Mouse (Mus musculus): ENCODE measurements around the gene Cyp4a10. TPM values are rescaled to one million over a fixed set of nuclear protein-coding genes. Genes with fewer than 3 reads are reported as not detected.
A peak's percentile ranks its signal among the peaks of the same experiment; 100 is the strongest.
"Not testable (repeated sequence)": the region's sequence is repeated elsewhere in the genome, so short reads cannot be mapped to it uniquely, and the experiment has no call there.

Gene Cyp4a10
- polyA plus RNA-seq (2014; fragmentation: Nextera tagmentation; extraction: Ambion mirVana) = not detected in 2 replicates

DNA sequence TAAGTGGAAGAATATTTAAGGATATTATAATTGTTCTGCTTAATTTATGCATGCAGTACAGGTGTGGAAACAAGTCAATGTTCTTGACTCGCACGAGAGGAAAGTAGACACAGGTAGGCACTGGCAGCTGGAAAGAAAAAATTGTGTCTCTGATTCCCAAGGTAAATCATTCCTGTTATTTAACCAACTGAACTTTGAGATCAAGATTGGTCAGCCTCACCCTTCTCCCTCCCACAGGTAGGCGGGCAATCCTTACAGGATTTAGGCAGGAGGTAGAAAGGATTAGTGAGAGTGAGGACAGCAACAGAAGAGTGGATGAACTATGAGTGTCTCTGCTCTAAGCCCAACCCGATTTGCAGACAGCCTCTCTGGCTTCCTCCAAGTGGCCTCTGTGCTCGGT, at the start of gene Cyp4a10:
TSS of gene Cyp4a10 (plus strand) at position 265 of the 400 bp plus-strand sequence.
- ATAC-seq (ENCODE audit: insufficient number of reproducible peaks, insufficient read depth, low FRiP score, low read depth) = not testable (repeated sequence)

DNA sequence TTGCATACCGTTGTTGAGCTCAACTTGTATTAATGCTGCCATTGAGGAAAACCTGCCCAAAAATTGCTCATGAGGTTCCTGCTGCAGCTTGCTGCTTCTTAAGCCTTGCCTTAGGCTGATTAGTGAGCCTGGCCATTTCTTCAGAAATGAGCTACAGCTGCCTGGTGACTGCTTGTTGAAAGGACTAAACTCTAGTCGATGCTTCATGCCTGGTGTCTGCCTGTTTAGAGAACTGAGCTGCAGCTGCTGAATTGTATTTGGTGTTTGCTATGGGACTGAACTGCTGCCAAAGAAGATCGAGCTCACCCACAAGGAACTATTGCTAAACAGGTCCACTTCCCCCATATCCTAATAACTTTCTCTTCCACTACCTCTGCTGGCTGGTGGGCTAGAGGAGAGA, 44.5 kb upstream of the Cyp4a10 start:
- not testable (repeated sequence) for H3K4me3 ChIP-seq (ENCODE audit: low read depth, low read length); ATAC-seq (ENCODE audit: insufficient number of reproducible peaks, insufficient read depth, low FRiP score, low read depth)

More for the DNA sequence above, at the start of gene Cyp4a10:
- H3K27me3 ChIP-seq (ENCODE audit: control insufficient read depth, insufficient read depth, low read length); H3K4me1 ChIP-seq (ENCODE audit: control insufficient read depth, insufficient read depth, low read length); H3K4me3 ChIP-seq (ENCODE audit: low read depth, low read length); H3K9ac ChIP-seq (replicated peaks; ENCODE audit: low read depth, low read length); H3K36me3 ChIP-seq (ENCODE audit: control insufficient read depth, insufficient read depth, low read length); H3K4me2 ChIP-seq (replicated peaks; ENCODE audit: low read depth, low read length); H3K9me3 ChIP-seq (ENCODE audit: control insufficient read depth, low read depth, low read length); H3K27ac ChIP-seq (ENCODE audit: low read length): not testable (repeated sequence)
- 80% methylated on average over 5 of the region's 5 CpGs for WGBS

DNA sequence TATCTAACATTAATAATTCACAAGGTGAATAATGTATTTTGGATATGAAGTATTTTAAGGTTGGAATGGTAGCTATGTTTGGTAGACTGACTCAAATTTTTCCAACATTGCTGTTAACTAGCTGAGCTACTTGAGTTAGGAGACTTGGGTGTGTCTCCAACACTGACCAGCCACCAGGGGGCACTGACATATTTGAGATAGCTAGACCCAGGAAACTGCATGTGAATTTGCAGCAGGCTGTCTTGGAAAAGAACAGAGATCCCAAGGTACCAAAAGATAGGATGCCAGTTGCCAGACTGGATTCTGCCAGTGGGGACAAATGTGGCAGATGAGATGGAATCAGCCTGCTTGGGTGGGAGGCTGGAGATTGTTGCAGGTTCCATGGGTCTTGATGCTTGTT, 42.0 kb upstream of the Cyp4a10 start:
- H3K27me3 ChIP-seq (ENCODE audit: control insufficient read depth, insufficient read depth, low read length); H3K27ac ChIP-seq (ENCODE audit: low read length); H3K4me3 ChIP-seq (ENCODE audit: low read depth, low read length); H3K9ac ChIP-seq (replicated peaks; ENCODE audit: low read depth, low read length); H3K36me3 ChIP-seq (ENCODE audit: control insufficient read depth, insufficient read depth, low read length); H3K4me1 ChIP-seq (ENCODE audit: control insufficient read depth, insufficient read depth, low read length); H3K9me3 ChIP-seq (ENCODE audit: control insufficient read depth, low read depth, low read length); H3K4me2 ChIP-seq (replicated peaks; ENCODE audit: low read depth, low read length): not testable (repeated sequence)
- 0 out of 2 replicates have a peak, but pooled peaks have one; percentile 33 for ATAC-seq (ENCODE audit: insufficient number of reproducible peaks, insufficient read depth, low FRiP score, low read depth)

More for the DNA sequence above, 44.5 kb upstream of the Cyp4a10 start:
- not testable (repeated sequence) for H3K27ac ChIP-seq (ENCODE audit: low read length); H3K9ac ChIP-seq (replicated peaks; ENCODE audit: low read depth, low read length); H3K27me3 ChIP-seq (ENCODE audit: control insufficient read depth, insufficient read depth, low read length); H3K9me3 ChIP-seq (ENCODE audit: control insufficient read depth, low read depth, low read length); H3K4me2 ChIP-seq (replicated peaks; ENCODE audit: low read depth, low read length); H3K36me3 ChIP-seq (ENCODE audit: control insufficient read depth, insufficient read depth, low read length); H3K4me1 ChIP-seq (ENCODE audit: control insufficient read depth, insufficient read depth, low read length)
- whole genome bisulfite sequencing = 82% methylated on average over 3 of the region's 3 CpGs

DNA sequence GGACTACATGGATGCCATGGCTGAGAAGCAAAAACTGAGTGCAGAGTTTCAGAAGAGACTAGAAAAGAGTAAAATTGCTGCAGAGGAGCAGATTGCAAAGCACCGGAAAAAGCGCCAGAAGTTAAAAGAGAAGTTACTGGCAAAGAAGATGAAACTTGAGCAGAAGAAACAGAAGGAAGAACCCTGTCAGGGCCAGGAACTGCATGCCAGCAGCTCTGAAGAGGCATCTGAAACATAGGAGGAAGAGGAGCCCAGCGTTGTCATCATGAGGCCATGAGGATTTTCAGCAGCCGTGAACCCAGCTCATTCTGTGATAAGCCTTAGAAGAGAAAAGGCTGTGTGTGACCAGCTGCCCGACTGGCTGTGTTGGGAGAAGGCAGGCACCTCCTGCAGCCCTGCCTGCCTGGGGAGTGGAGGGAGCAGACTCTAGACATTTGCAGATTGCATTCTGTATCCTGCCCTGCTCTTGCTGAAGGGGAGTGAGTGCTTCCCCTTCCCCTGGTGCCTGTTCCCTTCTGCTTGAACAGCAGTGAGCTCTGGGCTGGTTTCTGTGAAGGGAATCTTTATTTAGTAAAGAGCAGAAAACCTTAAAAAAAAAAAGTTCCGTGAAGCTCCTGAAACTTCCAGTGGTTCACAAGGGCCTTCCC, 36.9 kb upstream of the Cyp4a10 start:
- Histone ChIP-seq H3K9me3 (ENCODE audit: control insufficient read depth, low read depth, low read length) (no peaks in the 10 kb centered on the region), H3K4me2 (replicated peaks; ENCODE audit: low read depth, low read length) (no peak overlapping the region), H3K4me1 (ENCODE audit: control insufficient read depth, insufficient read depth, low read length) (no peaks in the 10 kb centered on the region), H3K27ac (ENCODE audit: low read length) (no peak overlapping the region), H3K4me3 (ENCODE audit: low read depth, low read length) (no peak overlapping the region), H3K36me3 (ENCODE audit: control insufficient read depth, insufficient read depth, low read length) (no peaks in the 10 kb centered on the region), H3K9ac (replicated peaks; ENCODE audit: low read depth, low read length) (no peak overlapping the region), H3K27me3 (ENCODE audit: control insufficient read depth, insufficient read depth, low read length) (no peaks in the 10 kb centered on the region)
- 72% methylated on average over 6 of the region's 6 CpGs for WGBS
- ATAC-seq (ENCODE audit: insufficient number of reproducible peaks, insufficient read depth, low FRiP score, low read depth) = no peak

DNA sequence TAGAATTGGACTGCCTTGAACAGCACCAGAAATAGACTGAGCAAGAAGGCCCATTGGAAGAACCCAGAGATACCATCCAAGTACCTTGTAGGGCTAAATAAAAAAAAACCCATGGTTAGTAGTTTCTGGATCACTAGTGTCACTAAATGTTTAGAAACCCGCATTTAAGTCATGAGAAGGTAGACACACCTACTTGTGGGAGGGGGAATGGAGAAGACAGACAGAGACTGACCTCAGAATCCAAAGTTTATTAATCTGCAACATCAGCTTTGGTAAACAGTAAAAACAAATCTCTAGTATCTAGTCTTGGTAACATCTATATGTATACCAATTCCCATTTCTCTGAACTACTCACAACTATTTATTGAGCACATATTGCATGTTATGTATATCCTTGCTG, 22.1 kb upstream of the Cyp4a10 start, which contains the start of gene Cyp4a14:
TSS of gene Cyp4a14 (minus strand) at position 142 of the 400 bp plus-strand sequence.
- Histone ChIP-seq H3K9me3 (ENCODE audit: control insufficient read depth, low read depth, low read length) (no peaks in the 10 kb centered on the region), H3K27me3 (ENCODE audit: control insufficient read depth, insufficient read depth, low read length) (no peaks in the 10 kb centered on the region), H3K4me1 (ENCODE audit: control insufficient read depth, insufficient read depth, low read length) (no peaks in the 10 kb centered on the region), H3K4me2 (replicated peaks; ENCODE audit: low read depth, low read length) (no peak within 1 kb of the TSS), H3K36me3 (ENCODE audit: control insufficient read depth, insufficient read depth, low read length) (no peaks in the 10 kb centered on the region), H3K4me3 (ENCODE audit: low read depth, low read length) (no peak within 1 kb of the TSS), H3K27ac (ENCODE audit: low read length) (no peak within 1 kb of the TSS), H3K9ac (replicated peaks; ENCODE audit: low read depth, low read length) (no peak within 1 kb of the TSS)
- ATAC-seq (ENCODE audit: insufficient number of reproducible peaks, insufficient read depth, low FRiP score, low read depth) = no peak
- WGBS = 84% methylated on average over 1 of the region's 1 CpGs

- 69% methylated on average over 3 of the region's 3 CpGs for WGBS
Measured at GRCm38 (mm10) chr4:115497466-115497865, 20.6 kb upstream of the Cyp4a10 start.

GRCm38 (mm10) chr4:115513964-115514363, 4.1 kb upstream of the Cyp4a10 start:
- not testable (repeated sequence) for ATAC-seq (ENCODE audit: insufficient number of reproducible peaks, insufficient read depth, low FRiP score, low read depth); H3K4me2 ChIP-seq (replicated peaks; ENCODE audit: low read depth, low read length); H3K27ac ChIP-seq (ENCODE audit: low read length); H3K4me1 ChIP-seq (ENCODE audit: control insufficient read depth, insufficient read depth, low read length); H3K4me3 ChIP-seq (ENCODE audit: low read depth, low read length); H3K9me3 ChIP-seq (ENCODE audit: control insufficient read depth, low read depth, low read length); H3K9ac ChIP-seq (replicated peaks; ENCODE audit: low read depth, low read length); H3K27me3 ChIP-seq (ENCODE audit: control insufficient read depth, insufficient read depth, low read length); H3K36me3 ChIP-seq (ENCODE audit: control insufficient read depth, insufficient read depth, low read length)

More at GRCm38 (mm10) chr4:115497466-115497865, 20.6 kb upstream of the Cyp4a10 start:
- Histone ChIP-seq H3K4me1 (ENCODE audit: control insufficient read depth, insufficient read depth, low read length) (no peaks in the 10 kb centered on the region), H3K36me3 (ENCODE audit: control insufficient read depth, insufficient read depth, low read length) (no peaks in the 10 kb centered on the region), H3K27me3 (ENCODE audit: control insufficient read depth, insufficient read depth, low read length) (no peaks in the 10 kb centered on the region), H3K9me3 (ENCODE audit: control insufficient read depth, low read depth, low read length) (no peaks in the 10 kb centered on the region), H3K9ac (replicated peaks; ENCODE audit: low read depth, low read length) (no peak overlapping the region), H3K4me3 (ENCODE audit: low read depth, low read length) (no peak overlapping the region), H3K4me2 (replicated peaks; ENCODE audit: low read depth, low read length) (no peak overlapping the region), H3K27ac (ENCODE audit: low read length) (no peak overlapping the region)
- ATAC-seq (ENCODE audit: insufficient number of reproducible peaks, insufficient read depth, low FRiP score, low read depth) = no peak

GRCm38 (mm10) chr4:115519444-115519843, 1.4 kb downstream of the Cyp4a10 start:
- Histone ChIP-seq H3K4me1 (ENCODE audit: control insufficient read depth, insufficient read depth, low read length) (no peaks in the 10 kb centered on the region), H3K9me3 (ENCODE audit: control insufficient read depth, low read depth, low read length) (no peaks in the 10 kb centered on the region)

GRCm38 (mm10) chr4:115521766-115522165, 3.7 kb downstream of the Cyp4a10 start:
- no peak overlapping the region for H3K4me2 ChIP-seq (replicated peaks; ENCODE audit: low read depth, low read length)
- WGBS = 94% methylated on average over 2 of the region's 2 CpGs
- no peaks in the 10 kb centered on the region for H3K36me3 ChIP-seq (ENCODE audit: control insufficient read depth, insufficient read depth, low read length)
- H3K9ac ChIP-seq (replicated peaks; ENCODE audit: low read depth, low read length) = no peak overlapping the region
- no peak overlapping the region for H3K4me3 ChIP-seq (ENCODE audit: low read depth, low read length)
- no peak overlapping the region for H3K27ac ChIP-seq (ENCODE audit: low read length)
- no peaks in the 10 kb centered on the region for H3K27me3 ChIP-seq (ENCODE audit: control insufficient read depth, insufficient read depth, low read length)
- no peaks in the 10 kb centered on the region for H3K9me3 ChIP-seq (ENCODE audit: control insufficient read depth, low read depth, low read length)
- no peaks in the 10 kb centered on the region for H3K4me1 ChIP-seq (ENCODE audit: control insufficient read depth, insufficient read depth, low read length)
- ATAC-seq (ENCODE audit: insufficient number of reproducible peaks, insufficient read depth, low FRiP score, low read depth) = no peak

More at GRCm38 (mm10) chr4:115519444-115519843, 1.4 kb downstream of the Cyp4a10 start:
- H3K4me3 ChIP-seq (ENCODE audit: low read depth, low read length) = no peak overlapping the region
- H3K27ac ChIP-seq (ENCODE audit: low read length) = no peak overlapping the region
- no peaks in the 10 kb centered on the region for H3K27me3 ChIP-seq (ENCODE audit: control insufficient read depth, insufficient read depth, low read length)
- ATAC-seq (ENCODE audit: insufficient number of reproducible peaks, insufficient read depth, low FRiP score, low read depth) = no peak
- 69% methylated on average over 4 of the region's 4 CpGs for WGBS
- H3K36me3 ChIP-seq (ENCODE audit: control insufficient read depth, insufficient read depth, low read length) = no peaks in the 10 kb centered on the region
- H3K9ac ChIP-seq (replicated peaks; ENCODE audit: low read depth, low read length) = no peak overlapping the region
- H3K4me2 ChIP-seq (replicated peaks; ENCODE audit: low read depth, low read length) = no peak overlapping the region

All from stomach, embryonic 14.5 days (tissue).